Mouse (Mus musculus) kidney, adult 18-20 months (tissue): ENCODE measurements at regions not wholly inside any gene's neighbourhood (a gene's known extent, or its start where the extent isn't known, plus 50 kb on each side); places are given as distances from the start of the nearest gene placed in this dataset.

Experiments
- DNase-seq: peaks from one replicate; pipeline ENCODE4 v3.0.0; 2021

DNA sequence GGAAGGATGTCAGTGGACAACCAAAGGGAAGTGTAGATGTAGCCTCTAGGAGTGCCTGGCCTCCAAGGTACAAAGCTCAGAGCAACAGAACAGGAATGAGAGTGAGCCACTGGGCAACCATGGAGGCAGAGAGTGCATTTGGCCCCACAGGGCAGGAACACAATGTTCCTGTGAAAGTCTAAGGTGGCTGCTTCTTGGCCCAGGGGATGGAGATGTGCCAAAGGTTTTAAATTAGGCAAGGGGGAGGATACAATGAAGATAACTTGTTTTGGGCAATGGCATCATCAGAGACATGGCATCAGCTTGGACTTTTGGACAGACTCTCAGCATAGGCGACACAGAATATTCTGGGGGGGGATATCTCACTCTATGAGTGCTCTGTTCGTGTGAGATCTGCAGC is 160.3 kb downstream of the En1 start:
- no peak for DNase-seq

DNA sequence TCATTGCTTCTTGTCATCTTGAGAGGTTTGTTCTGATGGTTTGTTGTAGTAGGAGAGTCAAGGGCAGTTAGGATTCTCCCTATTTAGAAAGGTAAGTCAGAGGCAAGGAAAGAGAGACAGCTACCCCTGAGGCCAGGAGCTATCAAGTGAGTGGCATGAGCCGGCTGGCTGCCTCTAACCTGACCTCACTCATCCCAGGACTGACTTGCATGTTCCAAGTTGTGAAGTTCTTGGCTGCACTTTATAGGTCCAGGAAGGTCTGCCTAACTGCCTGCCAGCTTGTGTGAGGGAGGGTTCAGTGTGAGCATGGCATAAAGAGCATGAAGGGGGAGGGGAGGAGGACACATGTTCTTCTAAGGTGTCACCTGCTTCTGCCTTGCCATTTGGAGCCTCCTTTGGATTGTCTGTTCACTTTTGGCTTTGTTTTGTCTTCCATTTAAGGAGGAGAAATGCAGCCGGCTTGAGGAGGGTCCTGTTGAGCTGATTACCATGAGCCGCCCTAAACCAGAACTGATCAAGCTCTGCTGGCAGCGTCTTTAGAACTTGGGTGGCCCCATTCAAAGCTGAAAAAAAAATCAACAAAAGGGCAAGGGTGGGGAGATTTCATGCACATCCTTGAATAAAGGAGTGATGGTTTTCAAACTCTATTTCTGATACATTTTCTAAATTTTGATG is 160.8 kb downstream of the En1 start:
- DNase-seq: no peak

DNA sequence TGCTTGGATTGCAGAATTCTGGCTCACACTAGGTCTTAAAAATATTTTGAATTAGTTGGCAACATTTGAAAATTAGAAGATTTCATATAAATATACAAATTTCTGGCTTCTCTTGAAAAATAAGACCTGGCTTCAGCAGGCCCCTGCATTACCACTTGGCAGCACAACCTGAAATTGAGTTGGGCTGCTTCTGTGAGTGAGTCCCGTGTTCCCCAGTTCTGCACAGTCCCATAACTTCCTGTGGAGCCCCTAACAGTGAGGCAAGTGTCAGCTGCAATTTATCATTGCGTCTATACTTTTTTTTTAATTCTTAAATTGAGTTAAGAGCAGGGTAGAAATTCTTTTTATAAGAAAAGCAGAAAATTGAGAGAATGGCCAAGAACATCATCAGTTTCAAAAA is 164.8 kb downstream of the En1 start:
- DNase-seq: no peak

DNA sequence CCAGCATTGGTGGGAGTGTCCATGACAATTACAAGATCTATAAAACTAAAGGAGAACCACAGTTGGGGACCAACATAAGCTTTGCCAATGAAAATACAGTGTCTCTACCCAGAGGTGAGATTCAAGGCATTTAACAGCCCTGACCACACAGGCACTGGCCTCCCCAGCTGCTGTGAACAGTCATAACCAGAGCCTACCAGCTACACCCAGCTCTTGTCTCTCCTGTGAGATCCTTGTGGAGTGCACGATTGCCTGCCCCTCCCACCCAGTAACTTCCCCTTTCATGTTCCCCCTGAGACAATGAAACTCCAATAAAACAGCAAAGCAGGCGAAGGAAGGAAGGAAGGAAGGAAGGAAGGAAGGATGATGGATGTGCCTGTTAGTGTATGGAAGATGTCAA is 169.1 kb downstream of the En1 start:
- DNase-seq: no peak

DNA sequence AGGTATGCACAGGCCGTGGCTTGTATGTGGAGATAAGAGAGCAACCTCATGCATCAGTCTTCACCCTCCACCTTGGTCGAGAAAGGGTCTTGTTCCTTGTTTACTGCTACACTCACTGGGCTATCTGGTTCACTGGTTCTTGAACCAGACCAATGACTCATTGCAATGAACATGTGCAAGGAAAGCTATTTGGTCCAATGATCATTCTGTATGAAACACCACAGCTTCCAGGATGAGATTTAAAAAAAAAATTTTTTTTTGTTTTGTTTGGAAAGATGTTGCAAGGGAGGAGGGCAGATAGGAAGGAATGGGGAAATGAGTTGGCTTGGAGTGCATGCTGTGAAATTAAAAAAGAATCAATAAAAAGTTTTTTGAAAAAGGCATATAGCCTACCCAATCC is 174.7 kb downstream of the En1 start:
- DNase-seq: no peak

DNA sequence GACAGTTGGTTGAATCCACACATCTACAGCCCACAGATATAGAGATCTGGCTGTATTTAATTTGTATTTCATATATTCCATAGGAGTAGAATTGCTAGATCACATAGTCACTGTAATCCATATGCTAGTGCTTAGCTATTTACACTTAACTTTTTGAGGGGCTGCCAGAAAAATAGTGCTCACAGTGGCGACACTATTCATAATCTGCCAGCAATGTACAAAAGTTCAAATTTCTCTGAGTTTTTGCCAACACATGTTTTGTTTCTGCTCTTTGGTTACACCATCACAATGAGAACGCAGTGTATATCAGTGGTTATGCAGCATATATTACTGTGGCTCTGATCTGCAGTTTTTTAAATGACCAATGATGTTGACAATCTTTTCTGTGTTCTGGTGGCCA is 175.2 kb downstream of the En1 start:
- no peak for DNase-seq

DNA sequence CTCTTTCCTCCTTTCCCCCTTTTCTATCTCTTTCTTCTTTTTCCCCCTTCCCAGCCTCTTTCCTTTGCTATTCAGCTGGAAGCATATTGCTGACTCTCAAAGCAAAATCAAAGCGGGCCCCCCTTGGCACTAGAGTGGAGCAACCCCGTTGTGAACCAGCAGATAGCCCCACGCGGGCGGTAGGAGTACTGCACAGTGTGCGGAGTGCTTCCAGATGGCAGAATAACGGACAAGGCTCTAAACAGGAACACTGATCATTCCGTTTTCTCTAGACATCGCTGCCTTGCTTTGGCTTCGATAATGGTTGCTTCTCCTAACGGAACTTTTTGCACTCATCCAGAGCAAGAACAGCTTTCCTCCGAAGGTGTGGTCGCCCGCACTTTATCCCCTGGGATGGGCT is 193.0 kb downstream of the En1 start:
- no peak for DNase-seq

DNA sequence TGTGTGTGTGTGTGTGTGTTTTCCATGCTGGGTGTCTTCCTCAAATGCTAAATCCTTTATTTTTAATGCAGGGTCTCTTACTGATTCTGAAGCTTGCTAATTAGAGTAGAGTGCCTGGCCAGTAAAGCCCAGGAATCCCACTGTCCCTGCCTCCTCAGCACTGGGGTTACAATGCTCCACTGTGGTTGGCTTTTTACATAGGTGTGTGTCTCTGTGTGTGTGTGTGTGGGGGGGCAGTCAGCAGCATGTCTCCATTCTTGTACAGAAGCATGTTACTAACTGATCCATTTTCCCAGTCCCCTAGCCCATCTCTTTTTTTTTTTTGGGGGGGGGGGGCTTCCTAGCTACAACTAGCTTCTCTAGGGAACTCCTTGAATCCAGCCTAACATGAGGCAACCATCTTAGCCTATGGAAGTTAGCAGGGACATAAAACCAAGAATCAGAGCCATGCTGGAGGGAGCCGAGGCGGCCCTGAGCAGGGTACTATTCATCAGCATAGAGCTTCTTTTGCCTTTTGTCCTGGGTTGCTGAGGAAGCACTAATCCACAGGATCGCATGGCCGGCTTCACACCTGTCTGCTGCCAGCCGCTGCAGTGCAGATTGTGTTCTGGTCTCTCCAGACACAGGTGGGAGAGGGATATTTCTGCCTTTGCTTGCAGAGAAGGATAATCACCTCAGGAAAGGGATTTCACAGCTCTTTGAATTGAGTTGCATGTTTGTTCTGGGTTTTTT is 199.2 kb downstream of the En1 start:
- no peak for DNase-seq

DNA sequence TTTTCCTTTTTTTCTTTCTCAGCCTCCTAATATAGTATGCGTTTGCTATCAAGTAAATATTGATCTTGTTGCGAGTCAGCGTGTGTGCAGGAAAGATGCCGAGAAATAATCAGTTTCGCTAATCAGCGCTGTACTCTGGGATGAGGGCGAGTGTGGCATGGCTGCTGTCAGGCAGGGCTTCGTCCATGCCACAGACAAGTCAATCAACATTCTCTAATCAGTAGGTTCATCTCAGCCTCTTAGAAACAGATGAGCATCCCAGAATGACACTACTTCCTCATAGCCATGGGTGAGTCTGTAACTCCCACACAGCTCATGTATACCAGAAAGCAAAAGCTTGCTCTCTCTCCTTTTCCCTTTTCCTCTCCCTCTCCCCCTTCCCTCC is 199.8 kb downstream of the En1 start:
- DNase-seq: no peak

DNA sequence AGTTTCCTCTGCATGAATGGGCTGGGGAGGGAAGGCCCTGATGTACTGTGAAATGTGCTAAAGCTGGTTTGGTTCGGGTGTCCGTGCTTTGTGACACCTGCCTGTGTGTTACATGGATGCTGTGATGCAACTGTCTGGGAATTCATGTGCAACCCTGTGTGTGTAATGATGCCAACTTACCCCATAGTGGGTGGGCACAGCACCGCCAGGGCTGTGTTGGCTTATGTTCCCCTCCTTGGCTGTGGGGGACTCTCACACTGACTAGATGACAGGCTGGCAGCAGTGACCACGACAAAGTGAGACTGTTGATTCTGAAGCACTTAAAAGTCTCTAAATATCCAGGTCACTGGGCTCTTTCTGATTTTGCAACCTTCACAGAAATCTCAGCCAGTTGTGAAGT is 212.2 kb downstream of the En1 start:
- no peak for DNase-seq

DNA sequence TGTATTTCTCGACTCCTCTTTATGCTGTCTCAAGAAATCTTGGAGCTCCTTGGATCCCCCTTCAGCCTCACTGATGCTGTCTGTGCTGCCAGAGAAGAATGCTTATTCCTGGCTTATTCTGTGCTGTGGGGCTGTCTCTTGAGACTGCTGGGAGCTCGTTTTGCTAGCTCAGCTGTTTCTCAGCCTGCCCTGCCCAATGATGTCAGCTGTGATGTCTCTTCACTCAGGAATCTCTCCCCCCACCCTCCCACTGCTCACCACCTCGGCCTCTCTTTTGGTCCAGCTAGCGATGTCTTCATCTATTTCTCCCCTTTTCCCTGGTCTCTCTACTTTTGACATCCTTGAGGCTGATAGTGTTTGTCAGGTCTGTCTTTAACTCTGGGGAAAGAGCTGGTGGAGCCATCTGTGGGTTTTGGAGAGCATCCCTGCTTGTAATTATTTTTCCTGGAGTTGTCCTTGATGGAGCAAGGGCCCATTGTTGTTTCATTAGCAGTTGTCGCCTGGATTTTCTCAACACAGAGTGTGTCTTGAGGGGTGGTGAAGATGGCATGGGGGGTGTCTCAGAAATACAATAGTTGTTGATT is 214.1 kb downstream of the En1 start:
- no peak for DNase-seq

DNA sequence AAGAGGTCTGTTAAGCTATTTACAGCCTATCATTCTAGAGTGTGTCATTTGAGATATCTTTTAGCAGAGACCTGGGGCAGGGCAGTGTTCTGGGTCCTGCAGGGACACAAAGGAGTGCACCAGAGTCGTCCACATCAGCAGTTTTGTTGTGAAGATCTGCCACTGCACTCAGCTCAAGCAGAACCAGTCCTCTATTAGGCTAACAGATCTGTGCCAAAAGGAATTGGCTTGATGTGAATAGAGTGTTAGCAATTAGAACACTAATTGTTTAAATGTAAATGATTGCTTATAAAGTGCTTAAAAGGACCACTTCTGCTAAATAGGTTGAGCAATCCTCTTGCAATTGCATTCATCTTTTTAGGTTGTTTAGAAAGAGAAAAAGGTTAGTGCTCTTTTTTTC is 215.3 kb downstream of the En1 start:
- DNase-seq: no peak

DNA sequence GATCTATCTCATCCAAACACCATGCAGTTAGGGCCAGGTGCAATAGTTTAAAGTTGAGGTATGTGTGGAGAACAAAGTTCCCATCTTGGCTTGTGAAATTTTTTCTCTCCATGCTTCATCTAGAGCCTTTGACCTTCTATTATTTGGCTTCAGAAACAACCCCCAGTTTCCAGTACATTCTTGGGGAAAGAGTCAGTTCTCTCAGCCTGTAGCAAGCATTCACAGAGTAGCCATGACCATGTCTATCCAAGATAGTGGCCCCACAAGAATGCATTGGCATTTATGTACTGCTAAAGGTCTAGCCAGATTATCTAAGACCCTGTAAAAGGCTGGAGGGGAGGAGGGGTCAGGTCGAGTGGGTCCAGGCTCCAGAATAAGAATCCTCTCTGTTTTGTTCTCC is 229.8 kb downstream of the En1 start:
- DNase-seq: no peak

DNA sequence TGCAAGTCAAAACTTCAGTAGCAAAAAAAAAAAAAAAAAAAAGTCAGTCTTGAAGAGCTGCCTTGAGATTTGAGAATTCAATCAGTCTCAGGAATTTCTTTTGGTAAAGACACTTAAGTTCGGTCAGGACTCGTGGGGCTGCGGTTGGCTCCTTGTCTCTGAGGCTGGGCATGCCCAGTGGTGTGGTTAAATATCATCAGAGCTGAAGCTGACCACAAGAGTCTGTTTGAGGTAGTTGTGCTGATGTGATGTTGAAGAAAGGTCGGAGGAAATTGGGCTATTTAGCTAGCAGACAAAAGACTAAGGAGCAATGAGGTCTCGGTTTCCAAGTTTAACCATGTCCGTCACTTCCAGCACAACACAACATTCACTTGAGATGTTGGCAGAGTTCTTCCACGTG is 240.4 kb downstream of the En1 start:
- no peak for DNase-seq

DNA sequence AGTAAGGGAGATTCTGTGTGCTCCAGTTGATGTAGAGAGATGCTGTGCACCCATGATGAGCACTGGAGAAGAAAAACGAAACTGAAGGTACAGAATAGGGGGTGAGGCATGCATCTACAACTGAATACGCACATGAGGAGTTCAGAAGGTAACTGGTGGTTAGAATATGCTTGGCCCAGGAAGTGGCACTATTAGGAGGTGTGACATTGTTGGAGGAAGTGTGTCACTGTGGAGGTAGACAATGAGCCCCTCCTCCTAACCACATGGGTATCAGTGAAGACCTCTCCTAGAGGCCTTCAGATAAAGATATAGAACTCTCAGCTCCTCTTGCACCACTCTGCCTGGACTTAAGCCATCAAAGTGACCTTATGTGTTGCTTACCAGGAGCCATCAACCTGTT is 243.9 kb downstream of the En1 start:
- DNase-seq: no peak

DNA sequence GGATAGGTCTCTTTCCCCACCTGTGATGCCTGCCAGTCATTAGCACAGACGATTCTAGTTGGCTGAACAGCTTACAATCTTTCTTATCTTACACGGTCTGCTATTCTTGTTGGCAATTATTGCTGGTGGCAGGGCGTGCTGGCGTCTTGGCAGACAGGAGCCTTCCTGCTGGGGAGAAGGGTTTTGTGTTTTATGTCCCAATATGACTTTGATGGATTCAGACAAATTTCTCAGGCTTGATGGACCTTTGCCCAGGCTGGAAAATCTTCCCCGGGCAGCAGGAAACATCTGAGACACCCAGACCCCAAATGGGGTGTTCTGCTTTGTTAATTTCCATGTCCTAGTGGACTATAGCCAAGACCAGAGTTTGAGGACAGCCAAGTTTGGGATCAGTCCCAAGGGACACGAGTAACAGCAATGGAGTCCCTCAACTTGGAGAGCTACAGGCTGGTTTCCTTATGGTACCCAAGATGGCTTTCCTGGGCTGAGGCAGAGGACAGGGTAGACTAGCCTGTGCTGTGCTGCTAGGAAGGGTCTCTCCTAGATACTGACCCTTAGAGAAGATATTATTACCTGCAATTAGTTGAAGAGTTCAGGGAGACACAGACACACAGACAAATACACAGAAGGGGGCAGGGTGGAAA is 249.8 kb downstream of the En1 start:
- no peak for DNase-seq

DNA sequence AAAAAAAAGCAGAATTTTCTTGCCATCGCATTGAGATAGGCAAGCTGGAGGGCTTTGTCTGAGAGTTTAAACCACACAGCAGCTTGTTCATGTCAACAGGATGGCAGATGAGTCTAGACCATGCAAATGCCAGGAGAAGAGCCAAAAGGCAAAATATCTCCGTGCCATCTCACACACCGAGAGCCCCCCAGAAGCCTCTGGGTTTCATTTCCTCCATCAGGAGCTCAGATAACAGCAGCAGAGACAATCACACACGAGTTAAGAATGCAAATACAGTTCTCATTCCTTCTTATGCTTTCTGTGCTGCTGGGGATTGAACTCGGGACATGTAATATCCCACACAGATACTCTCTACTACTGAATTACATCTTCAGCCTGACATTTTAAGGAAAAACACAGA is 255.3 kb downstream of the En1 start:
- no peak for DNase-seq

DNA sequence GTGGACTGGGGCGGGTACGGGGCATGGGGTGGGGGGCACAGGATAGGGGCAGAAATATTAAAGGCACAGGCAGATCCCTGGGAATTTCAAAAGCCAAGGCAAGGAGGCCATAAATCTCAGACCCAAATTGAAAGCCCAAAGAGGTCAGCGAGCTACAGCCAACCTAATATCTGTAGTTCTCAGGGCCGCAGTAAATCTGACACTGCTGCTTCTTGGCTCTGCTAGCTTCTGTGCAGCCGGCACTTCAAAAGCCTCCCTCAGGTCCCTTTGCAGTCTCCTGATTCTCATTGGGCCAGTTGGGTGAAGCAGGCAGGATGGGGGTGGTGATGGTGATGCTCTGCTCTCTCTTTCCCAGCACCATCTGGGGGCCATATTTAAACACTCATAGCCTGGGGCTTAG is 257.3 kb downstream of the En1 start:
- DNase-seq: no peak

DNA sequence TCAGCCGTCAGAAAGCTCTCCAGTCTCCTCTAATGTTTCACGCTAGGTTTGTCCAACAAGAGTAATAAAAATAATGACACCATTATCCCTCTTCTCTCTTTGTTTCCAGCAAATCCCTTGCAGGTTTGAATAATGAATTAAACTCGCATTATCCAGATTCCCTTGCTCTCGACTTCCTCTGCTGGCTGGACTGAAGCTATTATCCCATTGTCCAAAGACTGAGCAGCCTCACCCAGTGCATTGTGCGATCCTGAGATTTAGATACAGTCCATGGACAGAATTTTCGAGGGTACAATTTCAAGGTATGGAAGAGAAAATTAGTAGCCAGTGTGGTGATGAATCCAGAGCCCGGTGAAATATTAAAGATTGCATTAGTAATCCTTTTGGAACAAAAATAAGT is 270.3 kb downstream of the En1 start:
- DNase-seq: no peak

DNA sequence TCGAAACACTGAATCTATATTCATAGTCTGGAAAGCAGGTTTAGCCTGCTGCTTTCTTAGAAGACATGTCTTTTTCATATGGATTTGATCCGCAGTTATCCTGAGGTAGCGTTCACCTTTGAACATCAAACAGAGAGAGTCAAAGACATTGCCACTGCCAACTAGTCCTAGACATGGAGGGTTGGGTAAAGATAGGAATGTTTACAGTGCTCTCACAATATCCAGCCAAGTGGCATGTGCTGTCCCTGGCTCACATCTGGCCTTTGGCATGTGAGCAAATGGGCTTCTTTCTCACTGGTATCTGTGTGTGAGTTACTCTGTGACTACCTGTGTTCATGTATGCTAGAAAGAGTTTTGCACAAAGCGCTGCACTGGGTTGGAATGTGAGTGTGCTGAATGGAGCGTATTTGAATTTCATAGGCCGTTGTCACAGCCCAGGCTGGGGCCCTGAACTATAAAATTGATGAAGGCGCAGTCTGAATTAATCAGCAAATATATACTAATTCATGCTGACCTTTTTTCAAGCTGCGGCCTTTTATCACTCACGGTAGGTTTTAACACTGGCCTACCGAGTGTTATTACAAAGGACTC is 280.8 kb downstream of the En1 start:
- no peak for DNase-seq

DNA sequence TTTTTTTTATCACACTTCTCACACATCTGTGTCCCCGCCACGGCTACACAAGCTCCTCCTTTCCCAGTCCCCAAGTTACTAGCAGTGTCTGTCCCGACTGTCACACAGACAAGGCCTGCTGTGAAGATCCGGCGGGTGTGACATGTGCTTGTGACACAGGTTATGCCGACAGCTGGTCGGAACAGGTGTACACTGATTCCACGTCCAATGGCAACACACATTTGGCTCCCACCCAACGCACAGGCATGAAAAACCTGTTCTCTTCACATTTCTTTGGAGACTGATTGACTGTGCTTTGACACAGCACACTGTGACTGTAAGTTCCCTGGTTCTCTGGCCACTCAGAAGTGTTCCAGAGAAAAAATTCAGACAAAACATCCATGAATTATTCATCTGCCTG is 281.4 kb downstream of the En1 start:
- no peak for DNase-seq

DNA sequence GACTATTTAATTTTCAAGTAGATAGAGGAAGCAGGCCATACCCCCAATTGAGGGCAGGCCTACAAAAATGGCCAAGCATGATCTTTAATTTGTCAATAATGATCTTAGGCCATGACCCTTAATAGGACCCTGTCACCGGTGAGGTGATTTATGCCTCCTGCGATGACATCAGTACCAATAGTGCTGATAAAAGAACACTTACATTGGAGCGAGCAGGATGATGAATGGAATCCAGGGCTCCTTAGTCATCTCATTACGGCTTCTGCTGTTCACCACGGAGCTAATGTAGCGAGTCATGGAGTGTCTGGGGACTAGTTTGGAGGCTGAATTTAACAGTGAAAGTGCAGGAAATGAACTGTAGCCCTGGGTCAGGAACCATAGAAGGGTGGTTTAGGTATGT is 308.6 kb downstream of the En1 start:
- DNase-seq: no peak

DNA sequence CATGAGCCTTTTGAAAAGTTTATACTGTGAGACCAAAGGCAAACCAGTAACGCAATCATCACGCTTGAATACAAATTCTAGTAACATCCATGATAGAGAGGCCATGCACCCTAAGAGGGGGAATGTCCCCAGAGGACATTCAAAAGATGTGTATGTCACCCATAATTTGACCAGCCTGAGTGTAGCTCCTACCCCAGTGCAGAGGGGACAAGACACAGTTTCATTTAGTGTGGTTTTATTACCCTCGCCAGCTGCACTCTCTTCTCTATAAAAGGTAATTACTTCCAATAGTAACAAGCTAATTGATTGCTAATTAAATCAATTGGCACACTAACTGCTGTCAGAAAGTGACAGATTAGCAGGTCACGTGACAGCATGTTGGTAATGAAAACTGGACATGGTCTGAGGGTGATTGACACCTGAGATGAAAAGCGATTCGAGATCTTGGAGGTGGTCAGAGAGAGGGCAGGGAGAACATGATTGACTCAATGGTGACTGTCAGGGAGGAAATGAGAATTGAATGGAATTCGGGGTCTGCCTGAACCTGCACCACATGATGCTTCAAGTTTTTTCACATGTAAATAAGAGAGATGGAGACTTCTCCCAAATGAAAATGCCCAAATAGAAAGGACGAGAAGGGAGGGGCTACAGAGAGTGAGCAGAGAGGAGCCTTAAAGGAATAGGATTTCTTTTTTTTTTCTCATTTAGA is 309.9 kb downstream of the En1 start:
- DNase-seq: no peak
